In genomic region chr16:11418183-11418588, GRCm38 (mm10) we compare ENCODE assay signal across 8 mouse cellular contexts.
DNase-seq lines count a peak whose midpoint lies in the region; ATAC-seq and TF ChIP-seq lines count a peak whose summit lies in the region.

No protein-coding gene starts in this region.

- peak; percentile 94; the same call in 1 of the 2 replicates for TF ChIP-seq CTCF in spleen, adult 2 months (IDR thresholded peaks at IDR 0.05; ENCODE audit: extremely low read depth, insufficient read depth, insufficient read length, insufficient replicate concordance)

- H3K27ac ChIP-seq in heart, embryonic 10.5 days: no peak overlapping the region
- no peak overlapping the region for H3K27ac ChIP-seq in spleen, adult 2 months (ENCODE audit: insufficient read depth, low read length)

- H3K9me3 ChIP-seq in heart, embryonic 10.5 days: no peaks in the 10 kb centered on the region

- H3K36me3 ChIP-seq in heart, embryonic 10.5 days: no peaks in the 10 kb centered on the region; the same call in 1 of the 2 replicates
- peaks cover 18% of the 10 kb centered on the region for H3K36me3 ChIP-seq in spleen, adult 2 months (ENCODE audit: control insufficient read depth, insufficient read depth, low read length)

- 0 out of 2 replicates have a peak, but pooled peaks cover 3% of the 10 kb centered on the region for H3K4me1 ChIP-seq in heart, embryonic 10.5 days
- H3K4me1 ChIP-seq in spleen, adult 2 months (ENCODE audit: control insufficient read depth, insufficient read depth, insufficient read length): peaks cover 3% of the 10 kb centered on the region; the same call in 1 of the 2 replicates

- TF ChIP-seq POLR2A in spleen, adult 2 months (IDR thresholded peaks at IDR 0.05; ENCODE audit: low read depth, low read length): no peak

- ATAC-seq in hematopoietic stem cell, adult 5-6 weeks (replicated peaks in 1 of 2; ENCODE audit: insufficient read depth in 1 of 2, low FRiP score in 2 of 2, low TSS enrichment in 1 of 2, low read depth in 1 of 2, poor library complexity in 2 of 2, severe bottlenecking in 2 of 2): peak; percentile 72 to 77
- ATAC-seq in megakaryocyte progenitor cell, adult 5-6 weeks (replicated peaks; ENCODE audit: poor library complexity): peak; percentile 90

- 22% methylated on average over 7 of the region's 7 CpGs for WGBS in heart, embryonic 10.5 days
- 14% methylated on average over 7 of the region's 7 CpGs for WGBS in spleen, adult 2 months

- DNase-seq in heart, adult 9 months (ENCODE audit: low spot score in 2 of 2): peak; percentile 22 to 57
- DNase-seq in heart, embryonic 10.5 days (ENCODE audit: low spot score): no peak
- peak; percentile 46 for DNase-seq in adrenal gland, adult 2 months
- DNase-seq in embryo, embryonic 11.5 days (ENCODE audit: low read depth, low spot score): peak; percentile 48
- DNase-seq in layer of hippocampus, postnatal 14 days (ENCODE audit: low spot score in 2 of 2): peak; percentile 52 to 61
- peak; percentile 45 for DNase-seq in spleen, adult 2 months (ENCODE audit: low read depth in 1 of 2, low spot score in 2 of 2)

- no peaks in the 10 kb centered on the region for H3K27me3 ChIP-seq in heart, embryonic 10.5 days (ENCODE audit: insufficient read depth, poor library complexity, severe bottlenecking)
- H3K27me3 ChIP-seq in spleen, adult 2 months (ENCODE audit: control insufficient read depth, insufficient read depth, low read length): no peaks in the 10 kb centered on the region

- no peak overlapping the region for H3K4me3 ChIP-seq in heart, embryonic 10.5 days
- H3K4me3 ChIP-seq in spleen, adult 2 months (ENCODE audit: extremely low read depth, insufficient read depth, insufficient read length): no peak overlapping the region
